Mouse (Mus musculus) hindbrain, postnatal 0 days (tissue): ENCODE results near the gene Cuedc1. TPM values are rescaled to one million over a fixed set of nuclear protein-coding genes. Genes with fewer than 3 reads are reported as not detected.

Experiments used
- ATAC-seq: fragments of 200-750 bp; cut with Nextera tagmentation; 2 replicates; pipeline ENCODE4 v1.8.0; 2017; ENCODE audit warnings: mild to moderate bottlenecking, moderate TSS enrichment, moderate library complexity
- DNase-seq: peaks from one replicate; pipeline ENCODE4 v3.0.0-alpha.2; 2015; ENCODE audit warnings: low spot score
- H3K27ac ChIP-seq: fragments of 300-500 bp; sonication (generic); 2 replicates; pipeline ENCODE4 v1.5.1; 2014; ENCODE audit warnings: mild to moderate bottlenecking
- H3K27me3 ChIP-seq: fragments of 300-500 bp; sonication (generic); 2 replicates; pipeline ENCODE4 v1.6.1; 2014; ENCODE audit warnings: low read length, mixed read lengths; ENCODE audit not compliant: insufficient read depth
- H3K36me3 ChIP-seq: fragments of 300-500 bp; sonication (generic); 2 replicates; pipeline ENCODE4 v1.6.1; 2014; ENCODE audit warnings: low read length, mixed read lengths; ENCODE audit not compliant: insufficient read depth
- H3K4me1 ChIP-seq: fragments of 300-500 bp; sonication (generic); 2 replicates; pipeline ENCODE4 v1.6.1; 2014; ENCODE audit warnings: antibody characterized with exemption, low read length, mixed read lengths; ENCODE audit not compliant: insufficient read depth
- H3K4me2 ChIP-seq: fragments of 300-500 bp; sonication (generic); 2 replicates; pipeline ENCODE4 v1.6.1; 2014; ENCODE audit warnings: low read depth, mild to moderate bottlenecking, low read length, moderate library complexity, mixed read lengths
- H3K4me3 ChIP-seq: fragments of 300-500 bp; sonication (generic); 2 replicates; pipeline ENCODE4 v1.5.1; 2014; ENCODE audit warnings: low read length
- H3K9ac ChIP-seq: fragments of 300-500 bp; sonication (generic); replicated peaks from 2 replicates; pipeline ENCODE4 v1.6.1; 2014; ENCODE audit warnings: mild to moderate bottlenecking, low read length, moderate library complexity, mixed read lengths
- H3K9me3 ChIP-seq: fragments of 300-500 bp; sonication (generic); 2 replicates; pipeline ENCODE4 v1.6.1; 2016; ENCODE audit warnings: low read length, mixed read lengths
- CTCF ChIP-seq: IDR thresholded peaks from 2 replicates; pipeline ENCODE4 v1.5.1; 2016; ENCODE audit warnings: antibody characterized with exemption, control low read depth, low read depth
- WGBS: fragments of 180-500 bp; shearing (Covaris S2); extraction: QIAGEN DNeasy Blood & Tissue Kit; methylation state at CpG from one replicate; pipeline ENCODE4 v1.1.7; 2014; 5-methylcytosine and 5-hydroxymethylcytosine counted together
- polyA plus RNA-seq: library from polyadenylated mRNA; unstranded; fragments of >200 nt; fragmentation: Nextera tagmentation; extraction: Ambion mirVana; gene quantifications from 2 replicates; pipeline ENCODE4 v1.2.1, GENCODE M21; 2015
- total RNA-seq: library from RNA; depleted of rRNA; stranded (reverse); fragments of >200 nt; gene quantifications from 2 replicates; pipeline ENCODE4 v1.2.3, GENCODE M21; 2014

The Cuedc1 gene
- total and polyA plus RNA-seq, 2 experiments from 2014 or later, result 35.8 to 44.6 TPM

- WGBS, result under 1% methylated on average over 20 of the region's 81 CpGs
- peaks cover 19% of the 10 kb centered on the region for H3K4me1 ChIP-seq
- TF ChIP-seq CTCF, result peak; percentile 23; the same call in 1 of the 2 replicates
- H3K4me3 ChIP-seq, result peak within 1 kb of the TSS; percentile 99
- H3K27ac ChIP-seq, result peak within 1 kb of the TSS; percentile 97
- DNase-seq (peak; percentile 89), ATAC-seq (peak; percentile 93)
- H3K9ac ChIP-seq, result peak within 1 kb of the TSS; percentile 97
- no peaks in the 10 kb centered on the region for H3K27me3 ChIP-seq
- no peaks in the 10 kb centered on the region for H3K9me3 ChIP-seq
- no peaks in the 10 kb centered on the region for H3K36me3 ChIP-seq
- H3K4me2 ChIP-seq, result peak within 1 kb of the TSS; percentile 97
Measured at GRCm38 (mm10) chr11:88067586-88068410, 30.1 kb upstream of the Cuedc1 start, which contains the start of gene Vezf1. TSS of gene Vezf1 (plus strand) at chr11:88068279.

GRCm38 (mm10) chr11:88068411-88069245, 29.2 kb upstream of the Cuedc1 start:
- H3K27me3 ChIP-seq, result no peaks in the 10 kb centered on the region
- 2% methylated on average over 74 of the region's 92 CpGs for WGBS
- H3K27ac ChIP-seq, result peak overlapping the region; percentile 97
- no peak for TF ChIP-seq CTCF
- H3K4me2 ChIP-seq, result peak overlapping the region; percentile 97
- peak; percentile 61 for DNase-seq
- peak; percentile 76 for ATAC-seq
- peaks cover 19% of the 10 kb centered on the region for H3K4me1 ChIP-seq
- H3K4me3 ChIP-seq, result peak overlapping the region; percentile 99
- H3K9me3 ChIP-seq, result no peaks in the 10 kb centered on the region
- H3K9ac ChIP-seq, result peak overlapping the region; percentile 97
- peaks cover 5% of the 10 kb centered on the region; the same call in 1 of the 2 replicates for H3K36me3 ChIP-seq

GRCm38 (mm10) chr11:88069246-88069570, 28.6 kb upstream of the Cuedc1 start:
- peak overlapping the region; percentile 97 for H3K9ac ChIP-seq
- H3K27ac ChIP-seq, result peak overlapping the region; percentile 97
- under 1% methylated on average over 12 of the region's 12 CpGs for WGBS
- no peak for ATAC-seq
- peaks cover 6% of the 10 kb centered on the region; the same call in 1 of the 2 replicates for H3K36me3 ChIP-seq
- peaks cover 19% of the 10 kb centered on the region for H3K4me1 ChIP-seq
- peak overlapping the region; percentile 99 for H3K4me3 ChIP-seq
- H3K27me3 ChIP-seq, result no peaks in the 10 kb centered on the region
- no peaks in the 10 kb centered on the region for H3K9me3 ChIP-seq
- no peak for DNase-seq
- peak overlapping the region; percentile 97 for H3K4me2 ChIP-seq
- no peak for TF ChIP-seq CTCF

GRCm38 (mm10) chr11:88070392-88070791, 27.5 kb upstream of the Cuedc1 start:
- Histone ChIP-seq H3K4me1 (peaks cover 19% of the 10 kb centered on the region), H3K36me3 (peaks cover 9% of the 10 kb centered on the region), H3K27ac (peak overlapping the region; percentile 41), H3K4me3 (peak overlapping the region; percentile 99), H3K27me3 (no peaks in the 10 kb centered on the region), H3K9me3 (no peaks in the 10 kb centered on the region), H3K4me2 (peak overlapping the region; percentile 97), H3K9ac (peak overlapping the region; percentile 97)
- DNase-seq, result no peak
- TF ChIP-seq CTCF, result no peak
- ATAC-seq, result no peak
- 16% methylated on average over 4 of the region's 4 CpGs for WGBS

GRCm38 (mm10) chr11:88071113-88071512, 26.7 kb upstream of the Cuedc1 start:
- Histone ChIP-seq H3K27me3 (no peaks in the 10 kb centered on the region), H3K9me3 (no peaks in the 10 kb centered on the region), H3K4me1 (peaks cover 19% of the 10 kb centered on the region), H3K27ac (no peak overlapping the region), H3K36me3 (peaks cover 11% of the 10 kb centered on the region), H3K4me2 (peak overlapping the region; percentile 97), H3K9ac (peak overlapping the region; percentile 97; the same call in 1 of the 2 replicates), H3K4me3 (peak overlapping the region; percentile 99)
- TF ChIP-seq CTCF, result no peak
- WGBS, result 38% methylated on average over 5 of the region's 5 CpGs
- DNase-seq (no peak), ATAC-seq (no peak)

- Histone ChIP-seq H3K27ac (no peak overlapping the region), H3K4me2 (no peak overlapping the region), H3K36me3 (peaks cover 13% of the 10 kb centered on the region), H3K4me1 (peaks cover 15% of the 10 kb centered on the region), H3K4me3 (no peak overlapping the region), H3K27me3 (no peaks in the 10 kb centered on the region), H3K9ac (no peak overlapping the region), H3K9me3 (no peaks in the 10 kb centered on the region)
- DNase-seq (no peak), ATAC-seq (no peak)
- WGBS, result 85% methylated on average over 14 of the region's 14 CpGs
- no peak for TF ChIP-seq CTCF
Measured at GRCm38 (mm10) chr11:88073343-88073875, 24.4 kb upstream of the Cuedc1 start.
